Mouse (Mus musculus): ENCODE measurements at regions not wholly inside any gene's neighbourhood (a gene's known extent, or its start where the extent isn't known, plus 50 kb on each side); places are given as distances from the start of the nearest gene placed in this dataset.

DNA sequence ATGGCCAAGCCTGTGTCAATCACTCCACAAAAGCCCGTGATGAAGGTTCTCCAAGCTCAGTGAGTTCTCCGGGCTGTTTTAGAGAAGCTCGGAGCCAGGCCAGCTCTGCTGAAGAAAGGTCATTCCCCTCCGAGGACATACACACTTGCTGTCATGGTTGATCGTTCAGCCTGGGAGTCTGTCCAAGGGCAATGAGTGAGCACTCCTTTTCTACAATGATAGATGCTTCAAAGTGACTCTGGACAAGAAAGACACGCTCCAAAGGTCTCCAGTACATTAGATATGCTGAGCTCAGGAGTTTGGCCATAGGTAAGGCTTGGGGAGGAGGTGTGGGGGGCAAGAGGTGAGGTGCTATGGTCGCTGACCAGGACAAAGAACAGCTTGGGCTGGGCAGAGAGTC is 66.5 kb upstream of the 1700016C15Rik start:
- intact Hi-C loops (cut with DNase I), result no loop called here

DNA sequence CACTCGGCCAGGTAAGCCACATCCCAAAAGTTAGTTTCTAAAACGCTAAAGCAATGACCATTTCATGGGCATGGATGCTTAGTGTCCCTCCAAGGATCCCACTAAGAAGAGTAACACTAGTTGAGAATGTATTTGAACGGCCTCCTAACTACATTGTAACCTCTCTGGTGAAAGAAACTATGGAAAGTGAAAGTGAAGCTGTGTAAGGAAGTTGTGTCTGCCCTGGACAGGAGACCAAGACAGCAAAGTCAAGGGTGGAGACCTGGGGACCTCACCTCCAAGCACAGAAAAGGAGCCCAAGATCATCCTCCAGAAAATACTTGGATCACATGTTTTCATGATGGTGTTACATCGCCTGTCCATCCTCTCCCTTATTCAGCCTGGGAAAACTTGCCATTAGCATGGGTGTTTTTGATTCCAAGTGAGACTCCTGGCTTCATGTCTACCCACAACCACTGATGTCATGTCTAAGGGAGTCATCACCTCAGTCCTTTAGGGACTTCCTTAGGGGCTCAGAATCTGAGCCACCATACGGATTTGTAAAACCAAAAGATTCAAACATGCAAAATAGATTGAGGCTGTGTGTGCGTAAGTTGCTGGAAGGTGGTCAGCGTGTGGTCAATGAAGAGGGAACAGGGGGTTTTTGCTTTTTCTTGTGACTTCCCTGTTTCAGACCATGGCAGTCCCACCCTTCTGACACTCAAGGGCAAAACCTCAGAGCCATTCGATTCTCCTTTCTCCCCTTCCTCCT is 62.4 kb upstream of the 1700016C15Rik start:
- intact Hi-C loops (cut with DNase I), result no loop called here

DNA sequence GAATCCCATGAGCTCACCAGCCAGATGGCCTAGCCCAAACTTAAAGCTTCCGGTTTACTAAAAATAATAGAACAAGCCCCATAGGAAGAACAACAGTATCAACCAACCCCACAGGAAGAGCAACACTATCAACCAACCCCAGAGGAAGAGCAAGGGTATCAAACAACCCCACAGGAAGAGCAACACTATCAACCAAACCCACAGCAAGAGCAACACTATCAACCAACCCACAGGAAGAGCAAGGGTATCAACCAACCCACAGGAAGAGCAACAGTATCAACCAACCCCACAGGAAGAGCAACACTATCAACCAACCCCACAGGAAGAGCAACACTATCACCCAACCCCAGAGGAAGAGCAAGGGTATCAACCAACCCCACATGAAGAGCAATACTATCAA is 59.0 kb upstream of the 1700016C15Rik start:
- intact Hi-C loops (cut with DNase I), result loop anchor here (10.0 kb wide), 1 partner anchor 156 kb away; no protein-coding TSS in a partner anchor

DNA sequence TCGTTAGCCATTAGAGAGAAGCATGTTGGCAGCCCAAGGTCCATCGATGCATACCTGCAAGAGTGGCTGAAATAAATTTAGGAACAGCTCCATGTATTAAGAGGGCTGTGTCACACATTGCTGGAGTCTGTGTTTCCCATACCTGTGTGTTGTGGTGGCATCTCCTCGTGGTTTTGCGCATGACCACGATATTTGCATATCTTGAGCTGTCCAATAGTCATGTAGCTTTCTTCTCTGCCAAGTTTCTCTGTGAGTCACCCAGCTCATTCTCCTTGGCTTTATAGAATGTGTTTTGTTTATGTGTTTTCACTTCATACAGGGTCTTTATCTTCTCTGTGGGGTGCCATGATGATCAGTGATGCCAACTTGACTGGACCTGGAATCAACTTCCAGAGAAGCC is 53.0 kb upstream of the 1700016C15Rik start:
- intact Hi-C loops (cut with DNase I), result loop anchor here (10.0 kb wide), 1 partner anchor 162 kb away; no protein-coding TSS in a partner anchor

DNA sequence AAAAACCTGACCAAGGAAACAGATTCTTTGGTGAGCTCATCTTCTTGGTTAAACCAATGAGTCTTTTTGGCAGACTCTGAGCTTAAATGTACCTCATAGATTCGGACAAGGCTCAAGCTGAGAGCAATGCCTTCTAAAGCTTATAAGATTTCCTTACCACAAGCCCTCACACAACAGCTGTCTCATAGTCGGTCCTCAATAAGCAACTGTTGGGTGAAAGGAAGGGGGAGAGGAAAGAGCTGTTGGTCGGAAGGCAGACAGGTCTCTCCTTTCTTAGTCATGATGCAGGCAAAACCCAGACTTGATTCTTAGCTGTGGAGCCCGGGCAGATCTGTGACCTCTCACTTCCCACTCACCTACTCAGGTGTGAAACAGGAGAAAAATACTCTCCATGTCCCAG is 50.8 kb upstream of the 1700016C15Rik start:
- intact Hi-C loops (cut with DNase I), result loop anchor here (10.0 kb wide), 1 partner anchor 164 kb away; no protein-coding TSS in a partner anchor
